Mouse (Mus musculus): ENCODE measurements around the gene Lrch1. TPM values are rescaled to one million over a fixed set of nuclear protein-coding genes. Genes with fewer than 3 reads are reported as not detected.

Lrch1 gene
- polyA plus RNA-seq, 2 experiments: 13.0 to 15.2 TPM

GRCm38 (mm10) chr14:74989322-74989721 is 41.6 kb upstream of the Lrch1 start:
- ATAC-seq (ENCODE audit: low FRiP score, low read depth): no peak
- no peak for DNase-seq (ENCODE audit: low spot score)

GRCm38 (mm10) chr14:74986527-74986926 is 38.9 kb upstream of the Lrch1 start:
- no peaks in the 10 kb centered on the region for H3K27me3 ChIP-seq (ENCODE audit: control insufficient read depth, insufficient read depth, low read length)
- no peak for TF ChIP-seq POLR2A (IDR thresholded peaks at IDR 0.05; ENCODE audit: borderline replicate concordance, extremely low read depth, insufficient read depth, insufficient read length)
- no peak overlapping the region for H3K27ac ChIP-seq (replicated peaks; ENCODE audit: low read depth, low read length)
- H3K36me3 ChIP-seq (ENCODE audit: control insufficient read depth, insufficient read depth, low read length): no peaks in the 10 kb centered on the region
- H3K9ac ChIP-seq (ENCODE audit: low read depth, low read length, severe bottlenecking): no peak overlapping the region
- H3K4me2 ChIP-seq (replicated peaks; ENCODE audit: low read depth, low read length, severe bottlenecking): no peak overlapping the region
- H3K4me1 ChIP-seq (ENCODE audit: control insufficient read depth, insufficient read depth, low read length): no peaks in the 10 kb centered on the region
- H3K9me3 ChIP-seq (ENCODE audit: control insufficient read depth, low read length): no peaks in the 10 kb centered on the region
- ATAC-seq (ENCODE audit: low FRiP score, low read depth) (no peak), DNase-seq (ENCODE audit: low spot score) (no peak)
- 88% methylated on average over 3 of the region's 3 CpGs for WGBS
- no peak overlapping the region for H3K4me3 ChIP-seq (replicated peaks; ENCODE audit: low read length)

More at GRCm38 (mm10) chr14:74989322-74989721, 41.6 kb upstream of the Lrch1 start:
- no peaks in the 10 kb centered on the region for H3K27me3 ChIP-seq (ENCODE audit: control insufficient read depth, insufficient read depth, low read length)
- no peaks in the 10 kb centered on the region for H3K9me3 ChIP-seq (ENCODE audit: control insufficient read depth, low read length)
- H3K4me2 ChIP-seq (replicated peaks; ENCODE audit: low read depth, low read length, severe bottlenecking): no peak overlapping the region
- no peak for TF ChIP-seq POLR2A (IDR thresholded peaks at IDR 0.05; ENCODE audit: borderline replicate concordance, extremely low read depth, insufficient read depth, insufficient read length)
- no peak overlapping the region for H3K9ac ChIP-seq (ENCODE audit: low read depth, low read length, severe bottlenecking)
- H3K4me3 ChIP-seq (replicated peaks; ENCODE audit: low read length): no peak overlapping the region
- WGBS: 58% methylated on average over 4 of the region's 4 CpGs
- H3K27ac ChIP-seq (replicated peaks; ENCODE audit: low read depth, low read length): no peak overlapping the region
- H3K4me1 ChIP-seq (ENCODE audit: control insufficient read depth, insufficient read depth, low read length): no peaks in the 10 kb centered on the region
- H3K36me3 ChIP-seq (ENCODE audit: control insufficient read depth, insufficient read depth, low read length): no peaks in the 10 kb centered on the region

GRCm38 (mm10) chr14:74985658-74986057 is 38.0 kb upstream of the Lrch1 start:
- no peak overlapping the region for H3K9ac ChIP-seq (ENCODE audit: low read depth, low read length, severe bottlenecking)
- H3K4me1 ChIP-seq (ENCODE audit: control insufficient read depth, insufficient read depth, low read length): no peaks in the 10 kb centered on the region
- no peak for TF ChIP-seq POLR2A (IDR thresholded peaks at IDR 0.05; ENCODE audit: borderline replicate concordance, extremely low read depth, insufficient read depth, insufficient read length)
- H3K36me3 ChIP-seq (ENCODE audit: control insufficient read depth, insufficient read depth, low read length): no peaks in the 10 kb centered on the region
- no peak overlapping the region for H3K4me2 ChIP-seq (replicated peaks; ENCODE audit: low read depth, low read length, severe bottlenecking)
- no peak for DNase-seq (ENCODE audit: low spot score)
- no peak overlapping the region for H3K27ac ChIP-seq (replicated peaks; ENCODE audit: low read depth, low read length)
- H3K27me3 ChIP-seq (ENCODE audit: control insufficient read depth, insufficient read depth, low read length): no peaks in the 10 kb centered on the region
- ATAC-seq (ENCODE audit: low FRiP score, low read depth): no peak
- 42% methylated on average over 4 of the region's 4 CpGs for WGBS
- H3K9me3 ChIP-seq (ENCODE audit: control insufficient read depth, low read length): no peaks in the 10 kb centered on the region
- H3K4me3 ChIP-seq (replicated peaks; ENCODE audit: low read length): no peak overlapping the region

- no peaks in the 10 kb centered on the region for H3K4me1 ChIP-seq (ENCODE audit: control insufficient read depth, insufficient read depth, low read length)
- ATAC-seq (ENCODE audit: low FRiP score, low read depth): no peak
- no peaks in the 10 kb centered on the region for H3K27me3 ChIP-seq (ENCODE audit: control insufficient read depth, insufficient read depth, low read length)
- H3K27ac ChIP-seq (replicated peaks; ENCODE audit: low read depth, low read length): no peak overlapping the region
- no peak for DNase-seq (ENCODE audit: low spot score)
- WGBS: 82% methylated on average over 7 of the region's 7 CpGs
- TF ChIP-seq POLR2A (IDR thresholded peaks at IDR 0.05; ENCODE audit: borderline replicate concordance, extremely low read depth, insufficient read depth, insufficient read length): no peak
- no peaks in the 10 kb centered on the region for H3K9me3 ChIP-seq (ENCODE audit: control insufficient read depth, low read length)
- no peak overlapping the region for H3K9ac ChIP-seq (ENCODE audit: low read depth, low read length, severe bottlenecking)
- no peak overlapping the region for H3K4me3 ChIP-seq (replicated peaks; ENCODE audit: low read length)
- H3K36me3 ChIP-seq (ENCODE audit: control insufficient read depth, insufficient read depth, low read length): no peaks in the 10 kb centered on the region
- H3K4me2 ChIP-seq (replicated peaks; ENCODE audit: low read depth, low read length, severe bottlenecking): no peak overlapping the region
These were observed 37.2 kb upstream of the Lrch1 start for GRCm38 (mm10) chr14:74984817-74985391.

- 77% methylated on average over 5 of the region's 5 CpGs for WGBS
- DNase-seq (ENCODE audit: low spot score) (no peak), ATAC-seq (ENCODE audit: low FRiP score, low read depth) (no peak)
- Histone ChIP-seq H3K27me3 (ENCODE audit: control insufficient read depth, insufficient read depth, low read length) (no peaks in the 10 kb centered on the region), H3K9me3 (ENCODE audit: control insufficient read depth, low read length) (no peaks in the 10 kb centered on the region), H3K9ac (ENCODE audit: low read depth, low read length, severe bottlenecking) (no peak overlapping the region), H3K27ac (replicated peaks; ENCODE audit: low read depth, low read length) (no peak overlapping the region), H3K4me2 (replicated peaks; ENCODE audit: low read depth, low read length, severe bottlenecking) (no peak overlapping the region), H3K36me3 (ENCODE audit: control insufficient read depth, insufficient read depth, low read length) (no peaks in the 10 kb centered on the region), H3K4me1 (ENCODE audit: control insufficient read depth, insufficient read depth, low read length) (no peaks in the 10 kb centered on the region), H3K4me3 (replicated peaks; ENCODE audit: low read length) (no peak overlapping the region)
- no peak for TF ChIP-seq POLR2A (IDR thresholded peaks at IDR 0.05; ENCODE audit: borderline replicate concordance, extremely low read depth, insufficient read depth, insufficient read length)
These were observed 35.4 kb upstream of the Lrch1 start for GRCm38 (mm10) chr14:74983079-74983478.

GRCm38 (mm10) chr14:74981016-74981415 is 33.3 kb upstream of the Lrch1 start:
- Histone ChIP-seq H3K4me2 (replicated peaks; ENCODE audit: low read depth, low read length, severe bottlenecking) (no peak overlapping the region), H3K4me1 (ENCODE audit: control insufficient read depth, insufficient read depth, low read length) (no peaks in the 10 kb centered on the region), H3K4me3 (replicated peaks; ENCODE audit: low read length) (no peak overlapping the region), H3K27me3 (ENCODE audit: control insufficient read depth, insufficient read depth, low read length) (no peaks in the 10 kb centered on the region), H3K36me3 (ENCODE audit: control insufficient read depth, insufficient read depth, low read length) (no peaks in the 10 kb centered on the region), H3K9me3 (ENCODE audit: control insufficient read depth, low read length) (no peaks in the 10 kb centered on the region), H3K9ac (ENCODE audit: low read depth, low read length, severe bottlenecking) (no peak overlapping the region), H3K27ac (replicated peaks; ENCODE audit: low read depth, low read length) (no peak overlapping the region)
- no peak for TF ChIP-seq POLR2A (IDR thresholded peaks at IDR 0.05; ENCODE audit: borderline replicate concordance, extremely low read depth, insufficient read depth, insufficient read length)
- DNase-seq (ENCODE audit: low spot score) (no peak), ATAC-seq (ENCODE audit: low FRiP score, low read depth) (no peak)
- WGBS: 53% methylated on average over 3 of the region's 3 CpGs

Measured in limb, embryonic 14.5 days (tissue).